Mouse (Mus musculus): ENCODE results near the gene Sf3b1. TPM values are rescaled to one million over a fixed set of nuclear protein-coding genes. Genes with fewer than 3 reads are reported as not detected.
"Not testable (repeated sequence)": the region's sequence is repeated elsewhere in the genome, so short reads cannot be mapped to it uniquely, and the experiment has no call there.

The Sf3b1 gene
- polyA plus RNA-seq, 1 experiment from 2014 or later = 296 TPM

GRCm38 (mm10) chr1:54966858-54967257, 60.4 kb downstream of the Sf3b1 start:
- H3K9me3 ChIP-seq = no peaks in the 10 kb centered on the region
- no peak overlapping the region for H3K4me3 ChIP-seq
- H3K36me3 ChIP-seq (replicated peaks) = no peaks in the 10 kb centered on the region
- WGBS = 93% methylated on average over 3 of the region's 3 CpGs
- H3K27me3 ChIP-seq (ENCODE audit: poor library complexity, severe bottlenecking) = no peaks in the 10 kb centered on the region
- H3K4me1 ChIP-seq = peaks cover 15% of the 10 kb centered on the region; the same call in 1 of the 2 replicates
- H3K27ac ChIP-seq = no peak overlapping the region
- DNase-seq (ENCODE audit: extremely low spot score, low spot score) = no peak

DNA sequence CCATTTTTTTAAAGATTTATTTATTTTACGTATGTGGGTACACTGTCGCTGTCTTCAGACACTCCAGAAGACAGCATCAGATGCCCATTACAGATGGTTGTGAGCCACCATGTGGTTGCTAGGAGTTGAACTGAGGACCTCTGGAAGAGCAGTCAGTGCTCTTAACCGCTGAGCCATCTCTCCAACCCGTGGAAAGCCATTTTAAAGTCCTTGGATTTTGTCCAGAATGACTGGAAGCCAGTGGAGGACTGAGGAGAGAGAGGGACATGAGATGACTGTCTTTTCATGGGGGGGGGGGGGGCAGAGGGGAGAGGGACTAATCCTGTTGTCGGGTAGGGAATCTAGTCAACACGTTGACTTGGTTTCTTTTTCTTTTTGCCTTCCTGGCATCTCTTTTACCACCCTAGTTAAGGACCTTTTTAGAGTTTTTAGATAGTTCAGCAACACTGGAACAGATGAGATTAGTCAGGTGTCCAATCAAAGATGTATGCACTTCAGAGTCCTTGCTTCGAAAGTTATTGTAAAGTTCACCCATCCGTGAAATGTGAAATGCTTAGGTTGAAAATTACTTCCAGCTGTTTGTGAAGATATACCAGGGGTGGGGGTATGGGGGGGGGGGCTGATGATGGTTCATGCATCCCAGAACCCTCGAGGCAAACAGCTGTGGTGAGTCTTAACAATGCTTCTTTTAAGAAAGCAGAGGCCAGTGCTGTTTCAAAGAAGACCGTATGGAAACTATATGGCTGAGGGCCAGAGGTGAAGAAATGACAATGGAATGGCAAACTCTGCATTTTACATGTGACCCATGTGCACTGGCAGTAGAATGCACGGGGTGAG, 61.9 kb downstream of the Sf3b1 start:
- WGBS = 66% methylated on average over 11 of the region's 11 CpGs
- DNase-seq (ENCODE audit: extremely low spot score, low spot score) = no peak
- Histone ChIP-seq H3K27ac (peak overlapping the region; percentile 48; the same call in 1 of the 2 replicates), H3K36me3 (replicated peaks) (no peaks in the 10 kb centered on the region), H3K4me3 (no peak overlapping the region), H3K9me3 (no peaks in the 10 kb centered on the region), H3K4me1 (peaks cover 22% of the 10 kb centered on the region; the same call in 1 of the 2 replicates), H3K27me3 (ENCODE audit: poor library complexity, severe bottlenecking) (no peaks in the 10 kb centered on the region)

- Histone ChIP-seq H3K27me3 (ENCODE audit: poor library complexity, severe bottlenecking) (no peaks in the 10 kb centered on the region), H3K27ac (no peak overlapping the region), H3K4me3 (no peak overlapping the region), H3K9me3 (no peaks in the 10 kb centered on the region), H3K36me3 (replicated peaks) (no peaks in the 10 kb centered on the region), H3K4me1 (peaks cover 25% of the 10 kb centered on the region; the same call in 1 of the 2 replicates)
- DNase-seq (ENCODE audit: extremely low spot score, low spot score) = no peak
- WGBS = 83% methylated on average over 9 of the region's 9 CpGs
Measured at GRCm38 (mm10) chr1:54961724-54962123, 65.6 kb downstream of the Sf3b1 start.

GRCm38 (mm10) chr1:54960613-54961165, 66.6 kb downstream of the Sf3b1 start:
- no peaks in the 10 kb centered on the region for H3K9me3 ChIP-seq
- H3K27ac ChIP-seq = peak overlapping the region; percentile 35; the same call in 1 of the 2 replicates
- no peaks in the 10 kb centered on the region for H3K27me3 ChIP-seq (ENCODE audit: poor library complexity, severe bottlenecking)
- DNase-seq (ENCODE audit: extremely low spot score, low spot score) = no peak
- no peak overlapping the region for H3K4me3 ChIP-seq
- H3K36me3 ChIP-seq (replicated peaks) = no peaks in the 10 kb centered on the region
- H3K4me1 ChIP-seq = peaks cover 22% of the 10 kb centered on the region; the same call in 1 of the 2 replicates
- WGBS = 67% methylated on average over 9 of the region's 9 CpGs

- no peaks in the 10 kb centered on the region for H3K9me3 ChIP-seq
- 73% methylated on average over 3 of the region's 3 CpGs for WGBS
- H3K4me3 ChIP-seq = no peak overlapping the region
- H3K36me3 ChIP-seq (replicated peaks) = no peaks in the 10 kb centered on the region
- H3K4me1 ChIP-seq = peaks cover 10% of the 10 kb centered on the region; the same call in 1 of the 2 replicates
- no peak overlapping the region for H3K27ac ChIP-seq
- DNase-seq (ENCODE audit: extremely low spot score, low spot score) = no peak
- no peaks in the 10 kb centered on the region for H3K27me3 ChIP-seq (ENCODE audit: poor library complexity, severe bottlenecking)
Measured at GRCm38 (mm10) chr1:54958525-54958924, 68.8 kb downstream of the Sf3b1 start.

DNA sequence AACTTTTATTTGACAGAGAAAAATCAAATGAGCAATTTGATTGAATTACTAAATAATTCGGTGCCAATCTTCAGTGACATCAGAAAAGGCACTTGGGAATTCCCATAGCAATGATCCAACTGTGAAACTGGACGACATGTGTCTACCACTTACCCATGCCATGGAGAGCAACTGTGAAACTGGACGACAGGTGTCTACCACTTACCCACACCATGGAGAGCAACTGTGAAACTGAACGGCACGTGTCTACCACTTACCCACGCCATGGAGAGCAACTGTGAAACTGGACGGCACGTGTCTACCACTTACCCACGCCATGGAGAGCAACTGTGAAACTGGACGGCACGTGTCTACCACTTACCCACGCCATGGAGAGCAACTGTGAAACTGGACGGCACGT, 70.3 kb downstream of the Sf3b1 start:
- peaks cover 12% of the 10 kb centered on the region; the same call in 1 of the 2 replicates for H3K4me1 ChIP-seq
- 97% methylated on average over 14 of the region's 14 CpGs for WGBS
- DNase-seq (ENCODE audit: extremely low spot score, low spot score); H3K4me3 ChIP-seq; H3K27ac ChIP-seq; H3K36me3 ChIP-seq (replicated peaks); H3K9me3 ChIP-seq; H3K27me3 ChIP-seq (ENCODE audit: poor library complexity, severe bottlenecking): not testable (repeated sequence)

GRCm38 (mm10) chr1:54954856-54955255, 72.4 kb downstream of the Sf3b1 start:
- Histone ChIP-seq H3K4me3 (no peak overlapping the region), H3K9me3 (no peaks in the 10 kb centered on the region), H3K36me3 (replicated peaks) (no peaks in the 10 kb centered on the region), H3K27ac (no peak overlapping the region), H3K4me1 (0 out of 2 replicates have a peak, but pooled peaks cover 3% of the 10 kb centered on the region), H3K27me3 (ENCODE audit: poor library complexity, severe bottlenecking) (no peaks in the 10 kb centered on the region)
- no peak for DNase-seq (ENCODE audit: extremely low spot score, low spot score)
- 90% methylated on average over 4 of the region's 4 CpGs for WGBS

DNA sequence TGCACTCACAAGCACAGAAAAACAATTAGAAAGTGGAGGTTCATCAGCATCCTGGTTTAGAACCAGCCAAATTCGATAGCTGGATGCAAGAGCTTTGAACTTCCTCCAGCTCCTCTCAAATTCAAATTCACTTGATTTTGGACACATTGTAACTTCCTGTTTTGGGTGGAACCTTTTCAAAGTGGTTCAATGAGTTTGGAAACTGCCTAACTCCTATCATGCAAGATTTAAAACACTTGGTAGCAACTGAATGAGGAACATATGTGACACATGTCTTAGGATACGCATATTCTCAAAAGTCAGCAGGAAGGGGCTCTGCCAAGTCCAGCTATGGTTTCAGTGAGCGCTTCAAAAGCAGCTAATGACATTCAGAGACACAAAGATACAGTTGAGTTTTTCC, 82.6 kb downstream of the Sf3b1 start:
- no peak for DNase-seq (ENCODE audit: extremely low spot score, low spot score)
- H3K27me3 ChIP-seq (ENCODE audit: poor library complexity, severe bottlenecking) = no peaks in the 10 kb centered on the region
- no peaks in the 10 kb centered on the region for H3K4me1 ChIP-seq

GRCm38 (mm10) chr1:54935466-54935865, 91.8 kb downstream of the Sf3b1 start:
- peaks cover 9% of the 10 kb centered on the region for H3K4me1 ChIP-seq
- no peak overlapping the region for H3K27ac ChIP-seq
- H3K36me3 ChIP-seq (replicated peaks) = no peaks in the 10 kb centered on the region
- H3K4me3 ChIP-seq = no peak overlapping the region
- 87% methylated on average over 3 of the region's 3 CpGs for whole genome bisulfite sequencing
- no peaks in the 10 kb centered on the region for H3K27me3 ChIP-seq (ENCODE audit: poor library complexity, severe bottlenecking)
- no peaks in the 10 kb centered on the region for H3K9me3 ChIP-seq
- DNase-seq (ENCODE audit: extremely low spot score, low spot score) = no peak

More for the DNA sequence above, 82.6 kb downstream of the Sf3b1 start:
- WGBS = 88% methylated on average over 3 of the region's 3 CpGs
- H3K9me3 ChIP-seq = no peaks in the 10 kb centered on the region
- no peak overlapping the region for H3K4me3 ChIP-seq
- H3K27ac ChIP-seq = no peak overlapping the region
- H3K36me3 ChIP-seq (replicated peaks) = no peaks in the 10 kb centered on the region

Other genes with a start within 250 kb of the Sf3b1 start
- gene Ankrd44, start 101.1 kb downstream of the Sf3b1 start, polyA plus RNA-seq (2016; fragmentation: Nextera tagmentation; extraction: Ambion mirVana) = 13.8 and 15.2 TPM in 2 replicates
- 21.7 and 23.5 TPM in 2 replicates for gene Coq10b, start 25.3 kb upstream of the Sf3b1 start, polyA plus RNA-seq (2016; fragmentation: Nextera tagmentation; extraction: Ambion mirVana)
- 671 and 693 TPM in 2 replicates for gene Hspe1, start 60.7 kb upstream of the Sf3b1 start, polyA plus RNA-seq (2016; fragmentation: Nextera tagmentation; extraction: Ambion mirVana)
- 636 and 697 TPM in 2 replicates for gene Hspd1, start 60.8 kb upstream of the Sf3b1 start, polyA plus RNA-seq (2016; fragmentation: Nextera tagmentation; extraction: Ambion mirVana)
- 124 TPM in 2 replicates for gene Mob4, start 103.8 kb upstream of the Sf3b1 start, polyA plus RNA-seq (2016; fragmentation: Nextera tagmentation; extraction: Ambion mirVana)
- gene Rftn2, start 199.3 kb upstream of the Sf3b1 start, polyA plus RNA-seq (2016; fragmentation: Nextera tagmentation; extraction: Ambion mirVana) = 5.2 and 6.2 TPM in 2 replicates
- 3.4 and 3.6 TPM in 2 replicates for gene Mars2, start 209.7 kb upstream of the Sf3b1 start, polyA plus RNA-seq (2016; fragmentation: Nextera tagmentation; extraction: Ambion mirVana)